Mouse (Mus musculus) CH12.LX (cell line): ENCODE measurements at regions not wholly inside any gene's neighbourhood (a gene's known extent, or its start where the extent isn't known, plus 50 kb on each side); places are given as distances from the start of the nearest gene placed in this dataset.

ENCODE experiments used
- CTCF ChIP-seq, 2 experiments: IDR thresholded peaks in 1 of 2; conservative IDR thresholded peaks in 1 of 2; 2 replicates each; pipeline ENCODE4 v1.5.1; 2011 to 2012; ENCODE audit warnings: low read depth in 2 of 2, low read length in 2 of 2, improper control_type of control experiment in 1 of 2, inconsistent platforms in 1 of 2, mild to moderate bottlenecking in 1 of 2, moderate library complexity in 1 of 2
- EP300 ChIP-seq: IDR thresholded peaks from 2 replicates; pipeline ENCODE4 v1.6.1; 2011; ENCODE audit warnings: low read length, improper control_type of control experiment
- MEF2A ChIP-seq: IDR thresholded peaks from 2 replicates; pipeline ENCODE4 v1.6.1; 2014; ENCODE audit warnings: low read depth, mild to moderate bottlenecking, inconsistent platforms, low read length, improper control_type of control experiment, borderline replicate concordance
- POLR2A ChIP-seq: IDR thresholded peaks from 2 replicates; pipeline ENCODE4 v1.6.1; 2011; ENCODE audit warnings: low read depth, mild to moderate bottlenecking, improper control_type of control experiment, low read length
- UBTF ChIP-seq: IDR thresholded peaks from 2 replicates; pipeline ENCODE4 v1.6.1; 2012; ENCODE audit warnings: low read depth, mild to moderate bottlenecking, inconsistent platforms, low read length, improper control_type of control experiment, moderate library complexity
- ZKSCAN1 ChIP-seq: IDR thresholded peaks from 2 replicates; pipeline ENCODE4 v1.6.1; 2012; ENCODE audit warnings: low read depth, inconsistent platforms, low read length, improper control_type of control experiment, borderline replicate concordance

GRCm38 (mm10) chr13:59264126-59264525, 320.9 kb downstream of the Agtpbp1 start:
- TF ChIP-seq POLR2A = no peak
- no peak for TF ChIP-seq ZKSCAN1
- TF ChIP-seq EP300 = no peak
- no peak for TF ChIP-seq UBTF
- TF ChIP-seq CTCF (conservative IDR thresholded peaks at IDR 0.05 in 1 of 2, IDR thresholded peaks at IDR 0.05 in 1 of 2; ENCODE audit: low read depth in 2 of 2, low read length in 2 of 2) = no peak
- TF ChIP-seq MEF2A = no peak
